Mouse (Mus musculus): Measurements from ENCODE around the gene Krcc1. TPM values are rescaled to one million over a fixed set of nuclear protein-coding genes. Genes with fewer than 3 reads are reported as not detected.

Gene Krcc1
- polyA plus RNA-seq (2011; ENCODE audit: insufficient read depth, insufficient read length, low replicate concordance, missing spikeins), result 20.7 and 24.1 TPM in 2 replicates

DNA sequence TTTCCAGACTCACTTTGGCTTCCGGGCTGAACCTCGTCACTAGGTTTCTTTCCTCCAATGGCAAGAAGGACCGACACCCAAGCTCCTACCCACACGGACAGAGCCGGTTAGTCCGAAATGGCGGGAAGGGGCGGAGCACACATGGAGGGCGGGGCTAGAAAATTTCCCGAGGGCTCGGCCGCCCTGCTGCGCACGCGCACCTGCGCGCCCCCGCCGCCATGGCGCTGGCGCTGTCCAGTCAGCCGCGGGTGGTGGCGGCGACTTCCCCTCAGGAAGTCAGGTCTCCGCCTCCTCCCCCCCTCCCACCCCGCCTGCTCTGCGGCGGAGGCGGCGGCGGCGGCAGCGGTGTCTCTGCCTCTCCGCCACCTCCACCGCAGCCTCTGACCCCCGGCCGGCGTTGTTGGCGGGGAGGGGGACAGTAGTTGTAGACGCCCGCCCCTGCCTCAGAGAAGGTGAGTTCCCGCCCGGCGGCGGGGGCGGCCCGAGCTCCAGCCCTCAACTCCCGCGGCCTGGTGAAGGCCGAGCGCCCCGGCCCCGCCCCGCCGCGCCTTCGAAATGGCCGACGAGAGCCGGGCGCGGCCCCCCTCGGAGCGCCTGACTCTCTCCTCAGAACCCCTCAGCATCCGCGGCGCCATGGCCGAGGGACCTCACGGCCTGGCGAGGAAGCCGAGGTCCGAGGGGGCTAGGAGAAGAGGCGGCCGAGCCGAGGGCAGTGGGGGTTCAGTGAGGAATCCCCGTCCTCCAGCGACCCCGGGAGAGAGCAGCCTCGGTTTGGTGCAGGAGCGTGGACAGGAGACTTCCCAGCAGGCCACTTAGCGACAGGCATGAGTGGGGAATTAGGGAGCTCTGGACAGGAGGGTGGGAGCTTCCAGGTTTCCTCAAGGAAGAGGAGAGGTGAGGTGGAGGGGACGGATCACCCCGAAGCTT is at the start of gene Krcc1:
Krcc1 (plus strand) TSS at position 289 of the 927 bp plus-strand sequence.
- Histone ChIP-seq H3K27ac (ENCODE audit: control insufficient read depth, insufficient read depth, low read depth, low read length, poor library complexity) (peak within 1 kb of the TSS; percentile 95), H3K4me1 (ENCODE audit: control insufficient read depth, insufficient read depth, low read length) (no peaks in the 10 kb centered on the region; the same call in 1 of the 2 replicates), H3K4me3 (replicated peaks; ENCODE audit: control insufficient read depth, low read depth, low read length) (peak within 1 kb of the TSS; percentile 70)
- TF ChIP-seq POLR2A (IDR thresholded peaks at IDR 0.05; ENCODE audit: borderline replicate concordance, control insufficient read depth, low read depth, low read length) (peak; percentile 73; the same call in 1 of the 2 replicates), CTCF (IDR thresholded peaks at IDR 0.05; ENCODE audit: control insufficient read depth, insufficient read depth, low read length) (no peak)
- WGBS, result under 1% methylated on average over 66 of the region's 84 CpGs

DNA sequence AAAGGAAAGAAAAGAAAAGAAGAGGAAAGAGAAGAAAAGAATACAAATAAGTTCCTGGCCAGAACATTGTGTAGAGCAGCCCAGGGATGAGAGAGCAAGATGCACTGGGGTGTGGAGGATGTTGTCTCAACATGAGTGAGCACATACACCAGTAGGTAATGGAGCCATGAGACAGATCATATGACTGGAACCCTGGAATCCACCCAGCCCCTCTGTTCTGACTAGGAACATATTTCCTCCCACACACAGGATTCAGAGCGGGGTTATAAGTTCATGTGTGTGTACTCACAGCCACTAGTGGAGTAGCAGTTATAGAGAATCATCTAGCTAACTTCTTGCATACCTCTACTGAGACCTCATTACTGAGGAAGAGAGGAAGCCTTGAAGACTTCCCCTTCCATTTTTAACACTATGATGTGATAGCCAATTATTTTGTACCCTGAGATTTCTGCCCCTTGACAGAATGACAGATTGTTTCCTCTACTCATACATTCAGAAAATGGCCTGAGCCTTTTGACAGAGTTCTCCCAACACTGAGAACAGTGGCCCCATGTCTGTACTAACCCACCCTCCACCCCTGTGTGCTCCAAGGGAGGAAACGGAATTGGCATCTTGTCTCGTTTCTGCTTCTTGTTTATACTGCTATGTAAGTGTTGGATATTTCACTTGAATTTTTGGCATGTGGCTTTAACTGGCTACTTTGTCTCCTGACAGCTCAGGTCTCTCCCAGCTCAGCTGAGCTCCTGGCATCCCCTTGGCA is 47.1 kb upstream of the Krcc1 start:
- Histone ChIP-seq H3K4me1 (ENCODE audit: control insufficient read depth, insufficient read depth, low read length) (no peaks in the 10 kb centered on the region), H3K27ac (ENCODE audit: control insufficient read depth, insufficient read depth, low read depth, low read length, poor library complexity) (no peak overlapping the region), H3K4me3 (replicated peaks; ENCODE audit: control insufficient read depth, low read depth, low read length) (no peak overlapping the region)
- WGBS, result 30% methylated on average over 3 of the region's 3 CpGs
- no peak for TF ChIP-seq POLR2A (IDR thresholded peaks at IDR 0.05; ENCODE audit: borderline replicate concordance, control insufficient read depth, low read depth, low read length)
- TF ChIP-seq CTCF (IDR thresholded peaks at IDR 0.05; ENCODE audit: control insufficient read depth, insufficient read depth, low read length), result no peak

DNA sequence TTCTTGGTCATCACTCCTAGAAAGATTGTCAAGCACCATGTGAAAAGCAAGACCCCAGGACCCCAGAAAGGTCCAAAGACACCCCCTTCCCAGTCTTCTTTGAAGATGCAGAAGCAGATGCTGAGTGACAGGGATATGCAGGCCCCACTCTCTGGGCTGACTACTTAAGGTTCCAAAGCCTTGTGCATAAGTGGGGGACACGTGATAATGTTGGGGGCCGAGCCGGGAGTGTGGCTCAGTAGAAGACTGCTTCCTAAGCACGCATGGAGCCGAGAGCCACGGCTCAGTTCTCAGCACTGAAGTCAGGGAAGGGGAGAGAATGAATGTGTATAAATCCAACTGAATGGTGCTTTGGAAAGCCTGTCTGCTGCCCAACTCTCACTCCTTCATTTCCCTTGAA is 44.9 kb upstream of the Krcc1 start:
- no peak for TF ChIP-seq POLR2A (IDR thresholded peaks at IDR 0.05; ENCODE audit: borderline replicate concordance, control insufficient read depth, low read depth, low read length)
- TF ChIP-seq CTCF (IDR thresholded peaks at IDR 0.05; ENCODE audit: control insufficient read depth, insufficient read depth, low read length), result no peak
- Histone ChIP-seq H3K4me1 (ENCODE audit: control insufficient read depth, insufficient read depth, low read length) (no peaks in the 10 kb centered on the region), H3K4me3 (replicated peaks; ENCODE audit: control insufficient read depth, low read depth, low read length) (no peak overlapping the region), H3K27ac (ENCODE audit: control insufficient read depth, insufficient read depth, low read depth, low read length, poor library complexity) (no peak overlapping the region)
- WGBS, result 69% methylated on average over 6 of the region's 6 CpGs

DNA sequence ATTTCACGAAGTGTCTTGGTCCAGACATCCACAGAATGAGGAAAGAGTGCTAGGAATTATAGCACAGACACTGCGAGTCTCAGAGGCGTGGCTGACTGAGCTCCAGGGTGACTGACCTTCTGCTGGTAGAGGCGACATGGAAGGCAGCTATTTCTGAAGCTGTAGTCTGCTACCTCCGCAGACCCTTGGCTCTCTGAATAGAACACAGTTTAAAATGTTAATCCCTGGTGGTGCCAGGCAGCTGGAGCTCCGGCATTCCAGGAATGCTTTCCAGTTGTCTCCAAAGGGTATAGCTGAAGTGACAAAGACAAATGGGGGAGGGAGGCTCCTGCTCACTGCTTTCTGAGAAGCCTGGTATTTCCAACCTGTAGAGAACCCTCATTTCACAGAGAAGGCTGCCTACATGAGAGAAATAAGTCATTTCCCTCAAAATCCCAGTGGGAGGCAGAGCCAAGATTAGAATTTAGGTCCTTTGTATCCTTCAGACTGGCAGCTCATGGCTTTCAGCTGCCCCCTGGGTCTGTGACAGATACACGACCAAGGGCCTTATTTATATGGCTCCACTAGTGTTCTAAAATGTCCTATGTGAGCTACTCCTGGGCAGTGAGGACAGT is 44.2 kb upstream of the Krcc1 start:
- no peak overlapping the region for H3K4me3 ChIP-seq (replicated peaks; ENCODE audit: control insufficient read depth, low read depth, low read length)
- WGBS, result 74% methylated on average over 7 of the region's 7 CpGs
- H3K27ac ChIP-seq (ENCODE audit: control insufficient read depth, insufficient read depth, low read depth, low read length, poor library complexity), result no peak overlapping the region

DNA sequence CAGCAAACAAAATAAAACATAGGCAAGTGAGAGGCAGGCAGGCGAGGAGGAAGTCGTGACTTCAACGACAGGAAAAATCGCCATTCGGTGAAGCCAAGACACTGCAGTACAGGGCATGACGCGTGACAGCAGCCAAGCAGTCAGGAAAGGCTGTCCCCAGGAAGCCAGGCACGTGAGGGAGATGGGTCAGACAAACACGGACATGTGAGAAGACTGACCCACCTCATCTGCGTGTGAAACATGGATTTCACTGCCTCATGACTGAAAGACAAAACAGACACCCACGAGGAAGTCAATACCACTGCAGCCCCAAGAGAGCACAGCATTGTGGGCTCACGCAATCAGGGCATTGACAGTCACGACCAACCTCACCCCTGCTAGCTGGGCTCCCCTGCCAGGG is 36.4 kb upstream of the Krcc1 start:
- 58% methylated on average over 13 of the region's 13 CpGs for WGBS
- no peak overlapping the region for H3K27ac ChIP-seq (ENCODE audit: control insufficient read depth, insufficient read depth, low read depth, low read length, poor library complexity)
- TF ChIP-seq POLR2A (IDR thresholded peaks at IDR 0.05; ENCODE audit: borderline replicate concordance, control insufficient read depth, low read depth, low read length) (no peak), CTCF (IDR thresholded peaks at IDR 0.05; ENCODE audit: control insufficient read depth, insufficient read depth, low read length) (no peak)

More for the DNA sequence above, 44.2 kb upstream of the Krcc1 start:
- no peaks in the 10 kb centered on the region for H3K4me1 ChIP-seq (ENCODE audit: control insufficient read depth, insufficient read depth, low read length)
- no peak for TF ChIP-seq POLR2A (IDR thresholded peaks at IDR 0.05; ENCODE audit: borderline replicate concordance, control insufficient read depth, low read depth, low read length)
- no peak for TF ChIP-seq CTCF (IDR thresholded peaks at IDR 0.05; ENCODE audit: control insufficient read depth, insufficient read depth, low read length)

DNA sequence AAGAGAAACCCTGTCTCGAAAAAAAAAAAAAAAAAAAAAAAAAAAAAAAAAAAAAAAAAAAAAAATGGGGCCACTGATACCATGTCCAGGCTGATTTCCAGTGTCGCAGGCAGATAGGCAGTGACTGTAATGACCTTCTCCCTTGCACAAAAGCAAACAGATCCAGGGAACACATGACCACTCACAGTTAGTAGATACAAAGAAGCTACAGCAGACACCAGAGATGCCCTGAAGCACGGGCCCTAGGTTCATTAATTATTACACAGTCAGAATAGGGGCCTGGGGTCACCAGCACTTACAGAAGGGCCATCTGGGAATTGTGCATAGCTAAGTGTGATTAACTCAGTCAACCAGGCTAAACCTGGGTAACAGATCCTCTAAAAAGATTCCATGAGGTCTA is 35.5 kb upstream of the Krcc1 start:
- H3K4me3 ChIP-seq (replicated peaks; ENCODE audit: control insufficient read depth, low read depth, low read length), result no peak overlapping the region
- no peak overlapping the region for H3K27ac ChIP-seq (ENCODE audit: control insufficient read depth, insufficient read depth, low read depth, low read length, poor library complexity)
- no peak for TF ChIP-seq POLR2A (IDR thresholded peaks at IDR 0.05; ENCODE audit: borderline replicate concordance, control insufficient read depth, low read depth, low read length)
- no peak for TF ChIP-seq CTCF (IDR thresholded peaks at IDR 0.05; ENCODE audit: control insufficient read depth, insufficient read depth, low read length)
- no peaks in the 10 kb centered on the region for H3K4me1 ChIP-seq (ENCODE audit: control insufficient read depth, insufficient read depth, low read length)
- WGBS, result 74% methylated on average over 3 of the region's 3 CpGs

More for the DNA sequence above, 36.4 kb upstream of the Krcc1 start:
- Histone ChIP-seq H3K4me3 (replicated peaks; ENCODE audit: control insufficient read depth, low read depth, low read length) (no peak overlapping the region), H3K4me1 (ENCODE audit: control insufficient read depth, insufficient read depth, low read length) (no peaks in the 10 kb centered on the region)

DNA sequence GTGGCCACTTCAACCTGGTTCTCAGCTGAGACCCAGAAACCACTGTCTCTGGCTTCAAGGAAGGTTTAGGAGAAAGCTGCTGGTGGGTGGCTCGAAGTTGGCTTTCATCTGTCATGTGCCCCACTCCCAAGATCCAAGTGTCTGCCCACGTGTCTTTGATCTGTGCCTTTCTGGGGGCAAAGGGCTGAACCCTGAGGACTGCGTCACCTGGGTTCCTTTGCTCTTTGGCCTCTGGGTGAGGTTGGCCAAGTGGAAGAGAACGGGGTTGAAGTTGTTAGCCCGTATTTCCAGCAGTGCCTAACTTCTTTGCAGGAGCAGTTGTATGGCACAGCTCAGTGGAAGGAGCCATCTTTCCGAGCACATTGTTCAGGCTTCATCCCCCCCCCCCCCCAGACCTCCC is 35.0 kb upstream of the Krcc1 start:
- Histone ChIP-seq H3K27ac (ENCODE audit: control insufficient read depth, insufficient read depth, low read depth, low read length, poor library complexity) (no peak overlapping the region), H3K4me1 (ENCODE audit: control insufficient read depth, insufficient read depth, low read length) (no peaks in the 10 kb centered on the region), H3K4me3 (replicated peaks; ENCODE audit: control insufficient read depth, low read depth, low read length) (no peak overlapping the region)
- 80% methylated on average over 6 of the region's 6 CpGs for WGBS
- no peak for TF ChIP-seq POLR2A (IDR thresholded peaks at IDR 0.05; ENCODE audit: borderline replicate concordance, control insufficient read depth, low read depth, low read length)
- TF ChIP-seq CTCF (IDR thresholded peaks at IDR 0.05; ENCODE audit: control insufficient read depth, insufficient read depth, low read length), result no peak
